Mouse (Mus musculus) adrenal gland, adult 8-10 months (tissue): Measurements from ENCODE around the gene Zfp410. TPM values are rescaled to one million over a fixed set of nuclear protein-coding genes. Genes with fewer than 3 reads are reported as not detected.

ENCODE experiments used
- DNase-seq: peaks from one replicate; pipeline ENCODE4 v3.0.0; 2022
- total RNA-seq, 4 experiments: library from RNA; stranded (reverse); gene quantifications; 2 replicates each; pipeline ENCODE4 v1.2.4; 2022

Gene Zfp410
- total RNA-seq, 4 experiments from 2014 or later = 30.6 to 50.0 (median 36.0) TPM

DNA sequence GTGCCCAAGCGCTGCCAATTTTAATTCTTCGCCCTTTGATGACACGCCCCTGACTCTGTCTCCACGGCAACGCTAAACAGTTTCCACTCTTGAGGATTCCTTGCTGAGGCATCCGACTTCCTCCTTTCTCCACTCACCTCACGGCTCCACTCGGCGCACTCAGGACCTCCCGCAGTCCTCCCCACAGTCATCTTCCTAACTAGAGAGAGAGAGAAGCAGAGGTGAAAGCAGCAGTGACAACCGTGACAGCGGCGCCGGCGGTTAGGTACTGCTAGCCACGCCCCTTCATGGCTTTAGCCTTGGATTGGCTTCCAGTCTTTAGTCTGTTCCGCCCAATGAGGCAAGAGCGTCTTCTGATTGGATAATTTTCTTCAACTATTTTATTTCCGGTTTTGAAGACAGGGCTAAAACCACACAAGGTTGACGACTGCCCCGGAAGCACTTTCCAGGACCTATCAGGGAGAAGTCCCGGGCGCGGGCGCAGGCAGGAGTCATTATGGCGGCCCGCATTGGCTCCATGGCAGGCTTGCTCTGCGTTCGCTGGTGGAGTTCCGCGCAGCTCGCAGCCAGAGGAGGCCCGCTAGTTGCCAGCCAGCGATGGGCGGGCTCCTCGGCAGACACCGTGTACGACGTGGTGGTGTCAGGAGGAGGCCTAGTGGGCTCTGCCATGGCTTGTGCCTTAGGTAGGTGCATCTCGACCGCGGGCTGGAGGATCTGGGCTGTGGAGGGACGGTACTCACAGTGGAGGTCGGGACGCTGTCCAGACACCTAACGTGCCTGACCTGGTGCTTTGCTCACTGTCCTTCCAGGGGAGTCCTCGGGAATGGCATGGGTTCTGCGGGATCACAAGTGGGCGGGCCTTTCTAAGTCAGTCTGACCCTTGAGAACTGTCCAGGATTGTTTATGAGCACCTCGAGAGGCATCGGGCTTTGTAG lies 45.2 kb downstream of the Zfp410 start, which contains the start of the genes Coq6 and Fam161b:
Gene Coq6 (plus strand): TSS at position 103 of the 935 bp plus-strand sequence.
Gene Fam161b (minus strand): TSS at position 279 of the 935 bp plus-strand sequence.
- peak; percentile 94 for DNase-seq

GRCm38 (mm10) chr12:84362872-84363271 lies 46.2 kb downstream of the Zfp410 start:
- DNase-seq = peak; percentile 47

DNA sequence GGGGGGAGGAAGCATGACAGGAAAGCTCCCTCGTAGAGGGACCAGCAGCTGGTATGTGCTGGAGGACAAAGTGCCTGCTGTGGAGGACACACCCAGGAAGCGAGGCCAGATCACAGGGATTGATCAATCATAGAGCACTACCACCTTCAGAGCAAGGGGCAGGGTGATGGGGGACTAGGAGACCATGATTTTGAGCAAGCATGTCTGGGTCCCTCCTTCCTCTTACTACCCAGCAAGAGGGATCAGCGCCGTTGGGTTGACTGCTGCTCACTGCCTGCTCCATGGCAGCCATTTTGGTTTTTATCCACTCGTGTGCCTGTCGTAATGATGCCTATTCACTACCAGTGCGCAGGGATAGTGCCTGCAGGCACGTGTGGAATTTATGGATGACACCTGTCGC lies 47.6 kb downstream of the Zfp410 start:
- DNase-seq = no peak

- no peak for DNase-seq
These were observed 48.5 kb downstream of the Zfp410 start for GRCm38 (mm10) chr12:84365137-84365536.

- DNase-seq = no peak
These were observed 50.3 kb downstream of the Zfp410 start for GRCm38 (mm10) chr12:84366971-84367370.

DNA sequence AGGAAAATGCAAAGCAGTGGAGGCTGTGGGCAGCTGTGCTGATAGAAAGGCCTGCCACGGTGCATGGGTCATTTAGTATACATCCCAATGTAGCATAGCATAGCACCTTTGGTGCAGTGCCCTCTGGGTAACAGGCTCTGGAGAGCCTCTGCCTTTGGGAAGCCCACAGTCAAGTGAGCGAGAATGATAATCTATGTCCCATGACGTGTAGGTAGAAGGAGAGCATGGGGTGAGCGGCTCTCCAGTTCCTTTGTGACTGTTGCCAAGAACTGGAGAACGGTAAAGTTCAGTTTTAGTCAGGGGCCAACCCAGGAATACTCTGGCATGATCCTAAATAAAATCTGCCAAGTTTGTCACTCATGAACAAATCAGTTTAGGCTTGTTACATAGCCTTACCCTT lies 55.0 kb downstream of the Zfp410 start:
- no peak for DNase-seq

- no peak for DNase-seq
These were observed 57.3 kb downstream of the Zfp410 start for GRCm38 (mm10) chr12:84373831-84374481.

GRCm38 (mm10) chr12:84382369-84382768 lies 65.7 kb downstream of the Zfp410 start:
- no peak for DNase-seq

GRCm38 (mm10) chr12:84384644-84385081 lies 68.0 kb downstream of the Zfp410 start:
- DNase-seq = no peak

GRCm38 (mm10) chr12:84385408-84385807 lies 68.8 kb downstream of the Zfp410 start:
- no peak for DNase-seq

DNA sequence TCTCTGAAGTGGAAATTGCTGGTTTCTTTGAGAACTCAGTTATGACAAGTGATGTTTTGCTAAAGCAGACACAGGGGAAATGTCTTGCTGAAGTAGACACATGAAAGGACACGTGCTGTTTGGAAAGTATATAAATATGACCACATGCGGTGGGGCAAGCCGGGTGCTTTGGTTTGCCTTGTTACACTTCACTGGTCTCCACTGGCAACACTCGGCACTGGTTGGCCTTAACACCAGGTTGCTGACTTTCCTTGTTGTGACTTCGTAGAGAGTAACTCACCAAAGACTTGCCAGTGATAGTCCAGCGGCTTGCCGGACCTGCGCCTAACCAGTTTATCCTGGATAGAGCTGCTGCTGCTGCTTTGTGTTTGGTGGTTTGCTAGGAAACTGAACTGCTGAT lies 71.4 kb downstream of the Zfp410 start:
- DNase-seq = no peak

DNA sequence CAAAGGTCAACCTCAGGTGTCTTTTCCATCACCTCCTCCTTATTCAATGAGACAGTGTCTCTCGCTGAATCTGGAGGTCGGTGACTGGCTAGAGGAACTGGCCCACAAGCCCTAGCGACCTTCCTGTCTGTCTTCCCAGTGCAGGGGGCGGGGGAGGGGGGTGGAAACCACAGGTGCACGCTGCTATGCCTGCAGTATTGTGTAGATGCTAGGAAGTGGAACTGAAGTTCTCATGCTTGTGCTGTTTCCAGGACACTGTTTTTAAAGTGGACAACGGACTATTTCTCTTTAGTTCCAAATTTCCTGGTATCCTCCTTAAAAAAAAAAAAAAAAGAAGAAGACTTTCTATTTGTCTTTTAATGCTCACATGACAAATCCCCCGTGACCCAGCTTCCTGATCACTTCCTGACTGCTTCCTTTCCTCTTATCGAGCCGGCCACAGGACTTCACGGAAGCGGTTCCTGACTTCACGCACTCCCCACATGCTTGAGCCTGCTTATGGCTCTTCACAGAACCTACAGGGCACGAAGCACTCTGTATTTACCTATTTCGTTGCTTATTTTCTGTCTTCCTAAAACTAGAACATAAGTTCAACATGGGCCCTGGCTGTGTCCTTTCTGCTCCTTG lies 72.2 kb downstream of the Zfp410 start:
- DNase-seq = no peak

DNA sequence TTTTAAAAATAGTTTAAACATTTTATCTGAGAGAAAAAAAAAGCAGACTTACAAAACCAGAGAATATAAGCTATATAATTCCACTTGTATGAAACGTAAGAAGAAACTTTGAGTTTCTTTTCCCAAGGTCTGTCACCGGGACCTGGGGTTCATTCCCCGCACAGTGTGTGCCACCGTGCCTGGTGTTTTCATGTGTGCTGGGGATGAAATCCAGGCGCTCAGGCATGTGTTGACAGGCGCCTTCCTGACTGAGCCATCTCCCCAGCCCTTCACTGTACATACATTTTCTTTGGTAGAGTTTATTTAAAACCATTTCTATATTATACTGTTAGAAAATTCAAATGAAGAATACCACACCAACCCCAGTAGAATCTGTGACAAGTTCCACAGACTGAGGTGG lies 73.7 kb downstream of the Zfp410 start:
- no peak for DNase-seq

DNA sequence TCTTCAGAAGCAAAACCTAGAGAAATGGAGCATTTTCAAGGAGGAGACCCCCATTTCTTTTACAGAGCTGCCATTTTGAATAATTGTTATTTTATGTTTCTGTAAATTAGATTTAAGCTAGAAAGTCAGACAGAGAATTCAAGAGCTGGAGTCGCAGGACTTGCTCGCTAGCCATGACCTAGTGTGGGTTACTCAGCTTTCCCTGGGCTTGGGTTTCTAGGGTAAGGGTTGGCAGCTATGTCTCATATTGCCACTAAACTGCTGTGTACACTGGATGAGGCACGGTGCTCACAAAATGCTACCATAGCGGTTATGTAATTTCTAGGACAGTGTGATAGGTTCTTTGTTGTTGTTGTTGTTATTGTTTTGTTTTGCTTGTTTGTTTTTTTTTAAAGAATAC lies 76.0 kb downstream of the Zfp410 start:
- no peak for DNase-seq

Other genes starting within 250 kb of the Zfp410 start
- under 1 TPM in 2 of 4 experiments, not detected in 2; 0.23 to 0.49 TPM for gene Acot5, start 247.5 kb upstream of the Zfp410 start, total RNA-seq
- gene Acot6, start 216.2 kb upstream of the Zfp410 start, total RNA-seq = 1 to 10 TPM; 6.0 to 8.1 (median 7.0) TPM
- 10 to 100 TPM; 14.9 to 30.8 (median 22.0) TPM for gene Dnal1, start 202.5 kb upstream of the Zfp410 start, total RNA-seq
- under 1 TPM; 0.09 to 0.56 (median 0.35) TPM for gene Pnma1, start 168.4 kb upstream of the Zfp410 start, total RNA-seq
- gene Elmsan1, start 98.0 kb upstream of the Zfp410 start, total RNA-seq = 10 to 100 TPM; 21.2 to 31.2 (median 27.3) TPM
- 10 to 100 TPM; 58.2 to 83.0 (median 73.1) TPM for gene Ptgr2, start 31.6 kb upstream of the Zfp410 start, total RNA-seq
- gene Coq6, start 44.8 kb downstream of the Zfp410 start, total RNA-seq = 10 to 100 TPM; 35.6 to 54.7 (median 43.9) TPM
- 1 to 10 TPM; 2.3 to 3.9 (median 3.3) TPM for gene Fam161b, start 45.0 kb downstream of the Zfp410 start, total RNA-seq
- gene Entpd5, start 92.2 kb downstream of the Zfp410 start, total RNA-seq = 100 to 1,000 TPM; 101 to 157 (median 123) TPM
- 1 to 10 TPM; 1.2 to 3.5 (median 2.0) TPM for gene Bbof1, start 92.2 kb downstream of the Zfp410 start, total RNA-seq
- gene Rnf113a2, start 100.3 kb downstream of the Zfp410 start, total RNA-seq = 10 to 100 TPM; 15.0 to 19.2 (median 17.6) TPM
- gene Aldh6a1, start 134.2 kb downstream of the Zfp410 start, total RNA-seq = 100 to 1,000 TPM; 125 to 228 (median 171) TPM
- gene Lin52, start 134.6 kb downstream of the Zfp410 start, total RNA-seq = 10 to 100 TPM; 17.8 to 21.3 (median 19.6) TPM